Mouse (Mus musculus) hindbrain, embryonic 14.5 days (tissue): ENCODE results near the gene Tmem92. TPM values are rescaled to one million over a fixed set of nuclear protein-coding genes. Genes with fewer than 3 reads are reported as not detected.

Source experiments
- ATAC-seq: fragments of 200-750 bp; cut with Nextera tagmentation; 2 replicates; pipeline ENCODE4 v1.8.0; 2017; ENCODE audit warnings: moderate number of reproducible peaks, mild to moderate bottlenecking, moderate TSS enrichment, moderate library complexity; ENCODE audit not compliant: low FRiP score
- DNase-seq: peaks from one replicate; pipeline ENCODE4 v3.0.0-alpha.2; 2015; ENCODE audit warnings: low spot score
- H3K27ac ChIP-seq: fragments of 300-500 bp; sonication (generic); 2 replicates; pipeline ENCODE4 v1.5.1; 2014; ENCODE audit warnings: mild to moderate bottlenecking, moderate library complexity
- H3K27me3 ChIP-seq: fragments of 300-500 bp; sonication (generic); 2 replicates; pipeline ENCODE4 v1.6.1; 2014; ENCODE audit warnings: mild to moderate bottlenecking, low read length, mixed read lengths; ENCODE audit not compliant: control insufficient read depth, insufficient read depth
- H3K36me3 ChIP-seq: fragments of 300-500 bp; sonication (generic); replicated peaks from 2 replicates; pipeline ENCODE4 v1.6.1; 2014; ENCODE audit not compliant: control insufficient read depth, insufficient read depth
- H3K4me1 ChIP-seq: fragments of 300-500 bp; sonication (generic); replicated peaks from 2 replicates; pipeline ENCODE4 v1.6.1; 2014; ENCODE audit warnings: antibody characterized with exemption, low read length, mixed read lengths; ENCODE audit not compliant: control insufficient read depth, insufficient read depth
- H3K4me2 ChIP-seq: fragments of 300-500 bp; sonication (generic); replicated peaks from 2 replicates; pipeline ENCODE4 v1.6.1; 2014; ENCODE audit warnings: mild to moderate bottlenecking, moderate library complexity
- H3K4me3 ChIP-seq: fragments of 300-500 bp; sonication (generic); replicated peaks from 2 replicates; pipeline ENCODE4 v1.5.1; 2014; ENCODE audit warnings: mild to moderate bottlenecking, low read length
- H3K9ac ChIP-seq: fragments of 300-500 bp; sonication (generic); 2 replicates; pipeline ENCODE4 v1.6.1; 2014
- H3K9me3 ChIP-seq: fragments of 300-500 bp; sonication (generic); 2 replicates; pipeline ENCODE4 v1.6.1; 2016; ENCODE audit warnings: low read length; ENCODE audit not compliant: control insufficient read depth
- WGBS: fragments of 180-500 bp; shearing (Covaris S2); extraction: QIAGEN DNeasy Blood & Tissue Kit; methylation state at CpG from one replicate; pipeline ENCODE4 v1.1.7; 2014; 5-methylcytosine and 5-hydroxymethylcytosine counted together
- polyA plus RNA-seq: library from polyadenylated mRNA; unstranded; fragments of >200 nt; fragmentation: Nextera tagmentation; extraction: Ambion mirVana; gene quantifications from 2 replicates; pipeline ENCODE4 v1.2.1, GENCODE M21; 2014

The Tmem92 gene
- polyA plus RNA-seq, 1 experiment from 2014 or later: not detected

GRCm38 (mm10) chr11:94732773-94733172, 49.7 kb downstream of the Tmem92 start:
- no peaks in the 10 kb centered on the region for H3K27me3 ChIP-seq
- H3K4me3 ChIP-seq: no peak overlapping the region
- no peaks in the 10 kb centered on the region for H3K4me1 ChIP-seq
- no peak overlapping the region for H3K9ac ChIP-seq
- no peak overlapping the region for H3K4me2 ChIP-seq
- DNase-seq: no peak
- H3K9me3 ChIP-seq: no peaks in the 10 kb centered on the region
- 47% methylated on average over 8 of the region's 8 CpGs for WGBS
- H3K27ac ChIP-seq: no peak overlapping the region
- ATAC-seq: no peak
- no peaks in the 10 kb centered on the region for H3K36me3 ChIP-seq

GRCm38 (mm10) chr11:94731229-94731628, 51.3 kb downstream of the Tmem92 start:
- H3K4me2 ChIP-seq: no peak overlapping the region
- no peaks in the 10 kb centered on the region for H3K36me3 ChIP-seq
- H3K27me3 ChIP-seq: no peaks in the 10 kb centered on the region
- H3K9ac ChIP-seq: no peak overlapping the region
- WGBS: 91% methylated on average over 12 of the region's 12 CpGs
- no peak for ATAC-seq
- no peaks in the 10 kb centered on the region for H3K4me1 ChIP-seq
- DNase-seq: no peak
- H3K9me3 ChIP-seq: no peaks in the 10 kb centered on the region
- no peak overlapping the region for H3K4me3 ChIP-seq
- no peak overlapping the region for H3K27ac ChIP-seq

GRCm38 (mm10) chr11:94730261-94730660, 52.2 kb downstream of the Tmem92 start:
- Histone ChIP-seq H3K27me3 (no peaks in the 10 kb centered on the region), H3K4me1 (no peaks in the 10 kb centered on the region), H3K36me3 (no peaks in the 10 kb centered on the region), H3K4me2 (no peak overlapping the region), H3K9me3 (no peaks in the 10 kb centered on the region), H3K9ac (no peak overlapping the region), H3K4me3 (no peak overlapping the region), H3K27ac (no peak overlapping the region)
- ATAC-seq: no peak
- peak; percentile 87 for DNase-seq
- 29% methylated on average over 5 of the region's 5 CpGs for WGBS

- 32% methylated on average over 4 of the region's 4 CpGs for WGBS
Measured at GRCm38 (mm10) chr11:94729565-94729964, 52.9 kb downstream of the Tmem92 start.

GRCm38 (mm10) chr11:94728545-94728944, 54.0 kb downstream of the Tmem92 start:
- Histone ChIP-seq H3K36me3 (no peaks in the 10 kb centered on the region), H3K27me3 (no peaks in the 10 kb centered on the region), H3K9me3 (no peaks in the 10 kb centered on the region), H3K4me2 (no peak overlapping the region), H3K27ac (no peak overlapping the region), H3K4me3 (no peak overlapping the region), H3K4me1 (no peaks in the 10 kb centered on the region), H3K9ac (no peak overlapping the region)
- WGBS: 77% methylated on average over 3 of the region's 3 CpGs
- ATAC-seq (no peak), DNase-seq (no peak)

More at GRCm38 (mm10) chr11:94729565-94729964, 52.9 kb downstream of the Tmem92 start:
- Histone ChIP-seq H3K9me3 (no peaks in the 10 kb centered on the region), H3K27ac (no peak overlapping the region), H3K27me3 (no peaks in the 10 kb centered on the region), H3K36me3 (no peaks in the 10 kb centered on the region), H3K4me3 (no peak overlapping the region), H3K4me2 (no peak overlapping the region), H3K9ac (no peak overlapping the region), H3K4me1 (no peaks in the 10 kb centered on the region)
- ATAC-seq (no peak), DNase-seq (no peak)

- Histone ChIP-seq H3K4me2 (no peak overlapping the region), H3K9me3 (no peaks in the 10 kb centered on the region), H3K4me3 (no peak overlapping the region), H3K4me1 (no peaks in the 10 kb centered on the region), H3K9ac (no peak overlapping the region), H3K27ac (no peak overlapping the region), H3K36me3 (no peaks in the 10 kb centered on the region), H3K27me3 (no peaks in the 10 kb centered on the region)
- ATAC-seq (no peak), DNase-seq (no peak)
- WGBS: 82% methylated on average over 3 of the region's 3 CpGs
Measured at GRCm38 (mm10) chr11:94727306-94727705, 55.2 kb downstream of the Tmem92 start.

Other genes starting within 250 kb of the Tmem92 start
- gene Rsad1, start 233.4 kb downstream of the Tmem92 start, polyA plus RNA-seq: 6.5 and 7.5 TPM in 2 replicates
- 0.15 and 0.37 TPM in 2 replicates for gene Chad, start 217.7 kb downstream of the Tmem92 start, polyA plus RNA-seq
- gene Acsf2, start 180.8 kb downstream of the Tmem92 start, polyA plus RNA-seq: 2.1 and 2.5 TPM in 2 replicates
- 132 and 139 TPM in 2 replicates for gene Lrrc59, start 152.9 kb downstream of the Tmem92 start, polyA plus RNA-seq
- 118 and 140 TPM in 2 replicates for gene Mrpl27, start 128.9 kb downstream of the Tmem92 start, polyA plus RNA-seq
- 3.1 and 4.2 TPM in 2 replicates for gene Eme1, start 128.7 kb downstream of the Tmem92 start, polyA plus RNA-seq
- gene Xylt2, start 105.2 kb downstream of the Tmem92 start, polyA plus RNA-seq: 13.2 and 14.8 TPM in 2 replicates
- 0.27 TPM in 1 of 2 replicates, not detected in the other for gene Gm11541, start 78.2 kb downstream of the Tmem92 start, polyA plus RNA-seq
- gene Cdc34b, start 40.9 kb downstream of the Tmem92 start, polyA plus RNA-seq: not detected in 2 replicates
- 125 and 157 TPM in 2 replicates for gene Col1a1, start 153.5 kb upstream of the Tmem92 start, polyA plus RNA-seq
- gene Hils1, start 184.9 kb upstream of the Tmem92 start, polyA plus RNA-seq: not detected in 2 replicates
- gene Sgca, start 193.6 kb upstream of the Tmem92 start, polyA plus RNA-seq: 0.17 TPM in 1 of 2 replicates, not detected in the other
- gene Ppp1r9b, start 208.3 kb upstream of the Tmem92 start, polyA plus RNA-seq: 27.1 and 27.5 TPM in 2 replicates
- gene Samd14, start 227.2 kb upstream of the Tmem92 start, polyA plus RNA-seq: 130 and 135 TPM in 2 replicates